Mouse (Mus musculus): ENCODE measurements around the gene Gm20388. TPM values are rescaled to one million over a fixed set of nuclear protein-coding genes. Genes with fewer than 3 reads are reported as not detected.

Gm20388 gene
- polyA plus RNA-seq, 1 experiment = 49.7 TPM

GRCm38 (mm10) chr8:122705901-122706561, 2795.4 kb downstream of the Gm20388 start:
- TF ChIP-seq POLR2A (IDR thresholded peaks at IDR 0.05; ENCODE audit: low read depth, low read length) (no peak), CTCF (conservative IDR thresholded peaks at IDR 0.05; ENCODE audit: insufficient read depth, insufficient read length, low read depth, low read length) (no peak)
- no peak overlapping the region for H3K4me3 ChIP-seq (ENCODE audit: insufficient read depth, low read depth, low read length)
- peaks cover 2% of the 10 kb centered on the region; the same call in 1 of the 2 replicates for H3K4me1 ChIP-seq (ENCODE audit: control insufficient read depth, insufficient read depth, low read length)
- no peak for DNase-seq
- no peak overlapping the region for H3K27ac ChIP-seq (ENCODE audit: insufficient read depth, low read depth, low read length)
- H3K36me3 ChIP-seq (ENCODE audit: control insufficient read depth, insufficient read depth, low read length) = no peaks in the 10 kb centered on the region
- H3K27me3 ChIP-seq (replicated peaks; ENCODE audit: control insufficient read depth, insufficient read depth, low read length) = no peaks in the 10 kb centered on the region
- 39% methylated on average over 12 of the region's 12 CpGs for WGBS

- Histone ChIP-seq H3K27me3 (replicated peaks; ENCODE audit: control insufficient read depth, insufficient read depth, low read length) (no peaks in the 10 kb centered on the region), H3K36me3 (ENCODE audit: control insufficient read depth, insufficient read depth, low read length) (no peaks in the 10 kb centered on the region), H3K4me1 (ENCODE audit: control insufficient read depth, insufficient read depth, low read length) (peaks cover 2% of the 10 kb centered on the region; the same call in 1 of the 2 replicates), H3K4me3 (ENCODE audit: insufficient read depth, low read depth, low read length) (no peak overlapping the region), H3K27ac (ENCODE audit: insufficient read depth, low read depth, low read length) (no peak overlapping the region)
- 71% methylated on average over 4 of the region's 4 CpGs for WGBS
- no peak for DNase-seq
- no peak for TF ChIP-seq POLR2A (IDR thresholded peaks at IDR 0.05; ENCODE audit: low read depth, low read length)
- TF ChIP-seq CTCF (conservative IDR thresholded peaks at IDR 0.05; ENCODE audit: insufficient read depth, insufficient read length, low read depth, low read length) = no peak
Measured at GRCm38 (mm10) chr8:122707184-122707583, 2796.5 kb downstream of the Gm20388 start.

GRCm38 (mm10) chr8:122709340-122710111, 2798.9 kb downstream of the Gm20388 start:
- Histone ChIP-seq H3K27ac (ENCODE audit: insufficient read depth, low read depth, low read length) (no peak overlapping the region), H3K36me3 (ENCODE audit: control insufficient read depth, insufficient read depth, low read length) (no peaks in the 10 kb centered on the region), H3K4me1 (ENCODE audit: control insufficient read depth, insufficient read depth, low read length) (peaks cover 2% of the 10 kb centered on the region; the same call in 1 of the 2 replicates), H3K27me3 (replicated peaks; ENCODE audit: control insufficient read depth, insufficient read depth, low read length) (no peaks in the 10 kb centered on the region), H3K4me3 (ENCODE audit: insufficient read depth, low read depth, low read length) (no peak overlapping the region)
- 54% methylated on average over 26 of the region's 26 CpGs for WGBS
- DNase-seq = no peak
- TF ChIP-seq CTCF (conservative IDR thresholded peaks at IDR 0.05; ENCODE audit: insufficient read depth, insufficient read length, low read depth, low read length) (no peak), POLR2A (IDR thresholded peaks at IDR 0.05; ENCODE audit: low read depth, low read length) (no peak)

GRCm38 (mm10) chr8:122711480-122711879, 2800.8 kb downstream of the Gm20388 start:
- H3K27ac ChIP-seq (ENCODE audit: insufficient read depth, low read depth, low read length) = peak overlapping the region; percentile 18
- DNase-seq = no peak
- 73% methylated on average over 3 of the region's 3 CpGs for WGBS
- H3K4me1 ChIP-seq (ENCODE audit: control insufficient read depth, insufficient read depth, low read length) = no peaks in the 10 kb centered on the region
- TF ChIP-seq POLR2A (IDR thresholded peaks at IDR 0.05; ENCODE audit: low read depth, low read length) = no peak
- no peak for TF ChIP-seq CTCF (conservative IDR thresholded peaks at IDR 0.05; ENCODE audit: insufficient read depth, insufficient read length, low read depth, low read length)
- H3K4me3 ChIP-seq (ENCODE audit: insufficient read depth, low read depth, low read length) = no peak overlapping the region
- no peaks in the 10 kb centered on the region for H3K27me3 ChIP-seq (replicated peaks; ENCODE audit: control insufficient read depth, insufficient read depth, low read length)
- H3K36me3 ChIP-seq (ENCODE audit: control insufficient read depth, insufficient read depth, low read length) = no peaks in the 10 kb centered on the region

GRCm38 (mm10) chr8:122711891-122712365, 2801.3 kb downstream of the Gm20388 start:
- Histone ChIP-seq H3K4me1 (ENCODE audit: control insufficient read depth, insufficient read depth, low read length) (no peaks in the 10 kb centered on the region), H3K36me3 (ENCODE audit: control insufficient read depth, insufficient read depth, low read length) (no peaks in the 10 kb centered on the region), H3K27me3 (replicated peaks; ENCODE audit: control insufficient read depth, insufficient read depth, low read length) (no peaks in the 10 kb centered on the region), H3K4me3 (ENCODE audit: insufficient read depth, low read depth, low read length) (no peak overlapping the region), H3K27ac (ENCODE audit: insufficient read depth, low read depth, low read length) (peak overlapping the region; percentile 34)
- DNase-seq = peak; percentile 88
- 55% methylated on average over 11 of the region's 11 CpGs for WGBS
- TF ChIP-seq POLR2A (IDR thresholded peaks at IDR 0.05; ENCODE audit: low read depth, low read length) = no peak
- no peak for TF ChIP-seq CTCF (conservative IDR thresholded peaks at IDR 0.05; ENCODE audit: insufficient read depth, insufficient read length, low read depth, low read length)

GRCm38 (mm10) chr8:122712411-122713156, 2801.9 kb downstream of the Gm20388 start:
- no peaks in the 10 kb centered on the region for H3K4me1 ChIP-seq (ENCODE audit: control insufficient read depth, insufficient read depth, low read length)
- peak overlapping the region; percentile 34 for H3K27ac ChIP-seq (ENCODE audit: insufficient read depth, low read depth, low read length)
- H3K36me3 ChIP-seq (ENCODE audit: control insufficient read depth, insufficient read depth, low read length) = no peaks in the 10 kb centered on the region
- WGBS = 78% methylated on average over 12 of the region's 12 CpGs
- TF ChIP-seq CTCF (conservative IDR thresholded peaks at IDR 0.05; ENCODE audit: insufficient read depth, insufficient read length, low read depth, low read length) (no peak), POLR2A (IDR thresholded peaks at IDR 0.05; ENCODE audit: low read depth, low read length) (no peak)
- no peak for DNase-seq
- H3K4me3 ChIP-seq (ENCODE audit: insufficient read depth, low read depth, low read length) = no peak overlapping the region
- H3K27me3 ChIP-seq (replicated peaks; ENCODE audit: control insufficient read depth, insufficient read depth, low read length) = no peaks in the 10 kb centered on the region

All from kidney, adult 2 months (tissue).